Mouse (Mus musculus) embryonic fibroblast, embryonic 13.5 days (primary cell): ENCODE measurements around the gene Gm20767.
"Not testable (repeated sequence)": the region's sequence is repeated elsewhere in the genome, so short reads cannot be mapped to it uniquely, and the experiment has no call there.

Experiments
- CTCF ChIP-seq: IDR thresholded peaks from 2 replicates; pipeline ENCODE4 v1.5.1; 2011; ENCODE audit warnings: mild to moderate bottlenecking, control low read depth, low read length, moderate library complexity, borderline replicate concordance; ENCODE audit not compliant: insufficient read depth
- POLR2A ChIP-seq: IDR thresholded peaks from 2 replicates; pipeline ENCODE4 v1.6.1; 2011; ENCODE audit warnings: low read depth, mild to moderate bottlenecking, control low read depth, low read length, moderate library complexity

- not testable (repeated sequence) for TF ChIP-seq POLR2A, CTCF
Observed at GRCm38 (mm10) chr13:120096938-120097256, 43.1 kb upstream of the Gm20767 start.
